Mouse (Mus musculus): ENCODE measurements around the gene Dnajc10. TPM values are rescaled to one million over a fixed set of nuclear protein-coding genes. Genes with fewer than 3 reads are reported as not detected.

Gene Dnajc10
- polyA plus RNA-seq (2012; rRNA removed), result 8.2 and 8.3 TPM in 2 replicates

GRCm38 (mm10) chr2:80315242-80316161, at the start of gene Dnajc10:
TSS of gene Dnajc10 (plus strand) at chr2:80315466.
- peak within 1 kb of the TSS; percentile 41 for H3K27ac ChIP-seq (ENCODE audit: insufficient read depth, low read depth, low read length)
- peaks cover 10% of the 10 kb centered on the region; the same call in 1 of the 2 replicates for H3K36me3 ChIP-seq (ENCODE audit: control insufficient read depth, insufficient read depth, low read length)
- H3K4me1 ChIP-seq (ENCODE audit: control insufficient read depth, insufficient read depth, insufficient read length, low read length), result peaks cover 3% of the 10 kb centered on the region; the same call in 1 of the 2 replicates
- H3K4me3 ChIP-seq (ENCODE audit: low read depth, low read length), result peak within 1 kb of the TSS; percentile 88
- H3K27me3 ChIP-seq (ENCODE audit: control insufficient read depth, insufficient read depth, low read length), result no peaks in the 10 kb centered on the region
- no peak for TF ChIP-seq CTCF (IDR thresholded peaks at IDR 0.05; ENCODE audit: extremely low read depth, insufficient read length, insufficient replicate concordance, low read depth, low read length)
- TF ChIP-seq POLR2A (IDR thresholded peaks at IDR 0.05; ENCODE audit: low read depth, low read length), result peak; percentile 50
- WGBS, result under 1% methylated on average over 72 of the region's 72 CpGs

- Histone ChIP-seq H3K4me3 (ENCODE audit: low read depth, low read length) (no peak overlapping the region), H3K4me1 (ENCODE audit: control insufficient read depth, insufficient read depth, insufficient read length, low read length) (no peaks in the 10 kb centered on the region), H3K36me3 (ENCODE audit: control insufficient read depth, insufficient read depth, low read length) (no peaks in the 10 kb centered on the region), H3K27me3 (ENCODE audit: control insufficient read depth, insufficient read depth, low read length) (no peaks in the 10 kb centered on the region), H3K27ac (ENCODE audit: insufficient read depth, low read depth, low read length) (no peak overlapping the region)
- WGBS, result 12% methylated on average over 11 of the region's 11 CpGs
- peak; percentile 53; the same call in 1 of the 2 replicates for TF ChIP-seq CTCF (IDR thresholded peaks at IDR 0.05; ENCODE audit: extremely low read depth, insufficient read length, insufficient replicate concordance, low read depth, low read length)
- no peak for TF ChIP-seq POLR2A (IDR thresholded peaks at IDR 0.05; ENCODE audit: low read depth, low read length)
These were observed 48.4 kb upstream of the Dnajc10 start for GRCm38 (mm10) chr2:80266894-80267293.

GRCm38 (mm10) chr2:80268053-80268452, 47.2 kb upstream of the Dnajc10 start:
- Histone ChIP-seq H3K4me3 (ENCODE audit: low read depth, low read length) (no peak overlapping the region), H3K4me1 (ENCODE audit: control insufficient read depth, insufficient read depth, insufficient read length, low read length) (no peaks in the 10 kb centered on the region), H3K27me3 (ENCODE audit: control insufficient read depth, insufficient read depth, low read length) (no peaks in the 10 kb centered on the region), H3K36me3 (ENCODE audit: control insufficient read depth, insufficient read depth, low read length) (no peaks in the 10 kb centered on the region), H3K27ac (ENCODE audit: insufficient read depth, low read depth, low read length) (no peak overlapping the region)
- TF ChIP-seq CTCF (IDR thresholded peaks at IDR 0.05; ENCODE audit: extremely low read depth, insufficient read length, insufficient replicate concordance, low read depth, low read length), result no peak
- TF ChIP-seq POLR2A (IDR thresholded peaks at IDR 0.05; ENCODE audit: low read depth, low read length), result no peak
- WGBS, result 57% methylated on average over 4 of the region's 4 CpGs

- 72% methylated on average over 1 of the region's 1 CpGs for WGBS
- Histone ChIP-seq H3K4me1 (ENCODE audit: control insufficient read depth, insufficient read depth, insufficient read length, low read length) (no peaks in the 10 kb centered on the region), H3K27ac (ENCODE audit: insufficient read depth, low read depth, low read length) (no peak overlapping the region), H3K27me3 (ENCODE audit: control insufficient read depth, insufficient read depth, low read length) (no peaks in the 10 kb centered on the region), H3K36me3 (ENCODE audit: control insufficient read depth, insufficient read depth, low read length) (no peaks in the 10 kb centered on the region), H3K4me3 (ENCODE audit: low read depth, low read length) (no peak overlapping the region)
- no peak for TF ChIP-seq CTCF (IDR thresholded peaks at IDR 0.05; ENCODE audit: extremely low read depth, insufficient read length, insufficient replicate concordance, low read depth, low read length)
- TF ChIP-seq POLR2A (IDR thresholded peaks at IDR 0.05; ENCODE audit: low read depth, low read length), result no peak
These were observed 43.8 kb upstream of the Dnajc10 start for GRCm38 (mm10) chr2:80271431-80271830.

- Histone ChIP-seq H3K4me3 (ENCODE audit: low read depth, low read length) (no peak overlapping the region), H3K27ac (ENCODE audit: insufficient read depth, low read depth, low read length) (no peak overlapping the region), H3K4me1 (ENCODE audit: control insufficient read depth, insufficient read depth, insufficient read length, low read length) (no peaks in the 10 kb centered on the region), H3K27me3 (ENCODE audit: control insufficient read depth, insufficient read depth, low read length) (no peaks in the 10 kb centered on the region), H3K36me3 (ENCODE audit: control insufficient read depth, insufficient read depth, low read length) (no peaks in the 10 kb centered on the region)
- 77% methylated on average over 3 of the region's 3 CpGs for WGBS
- TF ChIP-seq POLR2A (IDR thresholded peaks at IDR 0.05; ENCODE audit: low read depth, low read length) (no peak), CTCF (IDR thresholded peaks at IDR 0.05; ENCODE audit: extremely low read depth, insufficient read length, insufficient replicate concordance, low read depth, low read length) (no peak)
These were observed 42.2 kb upstream of the Dnajc10 start for GRCm38 (mm10) chr2:80273038-80273437.

- H3K27ac ChIP-seq (ENCODE audit: insufficient read depth, low read depth, low read length), result no peak overlapping the region
- no peak for TF ChIP-seq CTCF (IDR thresholded peaks at IDR 0.05; ENCODE audit: extremely low read depth, insufficient read length, insufficient replicate concordance, low read depth, low read length)
- no peak for TF ChIP-seq POLR2A (IDR thresholded peaks at IDR 0.05; ENCODE audit: low read depth, low read length)
- no peaks in the 10 kb centered on the region for H3K27me3 ChIP-seq (ENCODE audit: control insufficient read depth, insufficient read depth, low read length)
- H3K4me3 ChIP-seq (ENCODE audit: low read depth, low read length), result no peak overlapping the region
- 60% methylated on average over 4 of the region's 4 CpGs for WGBS
- no peaks in the 10 kb centered on the region for H3K4me1 ChIP-seq (ENCODE audit: control insufficient read depth, insufficient read depth, insufficient read length, low read length)
- H3K36me3 ChIP-seq (ENCODE audit: control insufficient read depth, insufficient read depth, low read length), result no peaks in the 10 kb centered on the region
These were observed 41.5 kb upstream of the Dnajc10 start for GRCm38 (mm10) chr2:80273763-80274162.

- no peaks in the 10 kb centered on the region for H3K36me3 ChIP-seq (ENCODE audit: control insufficient read depth, insufficient read depth, low read length)
- TF ChIP-seq POLR2A (IDR thresholded peaks at IDR 0.05; ENCODE audit: low read depth, low read length), result no peak
- TF ChIP-seq CTCF (IDR thresholded peaks at IDR 0.05; ENCODE audit: extremely low read depth, insufficient read length, insufficient replicate concordance, low read depth, low read length), result no peak
- no peak overlapping the region for H3K4me3 ChIP-seq (ENCODE audit: low read depth, low read length)
- no peaks in the 10 kb centered on the region for H3K4me1 ChIP-seq (ENCODE audit: control insufficient read depth, insufficient read depth, insufficient read length, low read length)
- H3K27me3 ChIP-seq (ENCODE audit: control insufficient read depth, insufficient read depth, low read length), result no peaks in the 10 kb centered on the region
- WGBS, result 42% methylated on average over 2 of the region's 2 CpGs
- H3K27ac ChIP-seq (ENCODE audit: insufficient read depth, low read depth, low read length), result no peak overlapping the region
These were observed 40.1 kb upstream of the Dnajc10 start for GRCm38 (mm10) chr2:80275136-80275535.

Measured in small intestine, adult 2 months (tissue).